In the genomic region with DNA sequence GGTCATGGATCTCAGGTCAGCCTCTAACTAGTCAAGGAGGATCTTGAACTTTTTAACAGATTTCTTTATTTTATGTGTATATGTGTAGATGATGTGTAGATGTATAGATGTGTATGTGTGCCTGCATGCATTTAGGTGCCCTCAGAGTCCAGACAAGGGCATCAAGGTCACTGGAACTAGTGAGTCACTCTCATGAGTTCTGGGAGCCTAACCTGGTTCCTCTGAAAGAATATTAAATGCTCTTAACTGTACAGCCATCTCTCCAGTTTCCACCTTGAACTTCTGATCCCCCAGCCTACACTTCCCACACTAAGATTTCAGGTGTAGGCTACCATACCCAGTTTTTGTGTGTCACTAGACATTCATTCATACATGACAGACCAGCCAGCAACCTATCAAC, we compare ENCODE assay signal across 20 mouse cellular contexts. TPM values are rescaled to one million over a fixed set of nuclear protein-coding genes. Genes with fewer than 3 reads are reported as not detected.
DNase-seq lines count a peak whose midpoint lies in the region; TF ChIP-seq lines count a peak whose summit lies in the region.
"Had no signal": no experiment of that assay in that cellular context is flagged by ENCODE, and none has a peak within 500 bp of the region (broad histone marks: within the 10 kb centered on the region; RNA-seq: fewer than 3 reads in every experiment).

No protein-coding gene starts in this region.

- intact Hi-C loops in heart, adult 2 months (cut with DNase I) = loop anchor here (2.0 kb wide), 1 partner anchor 19 kb away; no protein-coding TSS in a partner anchor
- intact Hi-C loops in heart, postnatal 25 days (cut with DNase I) = no loop called here

- TF ChIP-seq EP300 in heart, adult 2 months (IDR thresholded peaks at IDR 0.05; ENCODE audit: insufficient read depth, low read depth, low read length) = no peak

- H3K79me2 ChIP-seq in heart, adult 2 months (replicated peaks; ENCODE audit: control insufficient read depth, insufficient read depth, low read length) = no peaks in the 10 kb centered on the region

- peaks cover 2% of the 10 kb centered on the region; the same call in 1 of the 2 replicates for H3K4me1 ChIP-seq in heart, adult 2 months (ENCODE audit: control insufficient read depth, insufficient read depth, low read length)

- peak; percentile 28 for DNase-seq in adrenal gland, adult 2 months
- no peak for DNase-seq in adrenal gland, adult 18-20 months (ENCODE audit: low spot score in 2 of 2)
- no peak for DNase-seq in heart, adult 2 months
- no peak for DNase-seq in heart, postnatal 25 days (ENCODE audit: low spot score)
- peak; percentile 68 for DNase-seq in 416B (ENCODE audit: low read depth)
- no peak for DNase-seq in testis, postnatal 14 days (ENCODE audit: low spot score)
- DNase-seq: adrenal gland, adult 8-10 months; adrenal gland, postnatal 10 days; adrenal gland, postnatal 14 days; adrenal gland, postnatal 25 days; adrenal gland, postnatal 36 days; B cell, adult 2 months; cerebellum, adult 11 months; cerebellum, adult 11-12 months; cerebellum, adult 18-20 months; cerebellum, adult 2 months; cerebellum, adult 8-10 months; cerebellum, adult 9-10 months had no signal

- H3K4me3 ChIP-seq in heart, adult 2 months = no peak overlapping the region

- no peaks in the 10 kb centered on the region for H3K27me3 ChIP-seq in heart, adult 2 months (ENCODE audit: control insufficient read depth, insufficient read depth, low read length)
- H3K27me3 ChIP-seq: Patski had no signal

- TF ChIP-seq CTCF in heart, adult 2 months (IDR thresholded peaks at IDR 0.05) = no peak

- H3K36me3 ChIP-seq in heart, adult 2 months (ENCODE audit: control insufficient read depth, insufficient read depth, low read length) = peaks cover 2% of the 10 kb centered on the region; the same call in 1 of the 2 replicates
- H3K36me3 ChIP-seq: G1E had no signal

- no peak overlapping the region for H3K9ac ChIP-seq in heart, adult 2 months (ENCODE audit: low read depth, low read length)

- TF ChIP-seq POLR2A in heart, adult 2 months (IDR thresholded peaks at IDR 0.05; ENCODE audit: insufficient read depth, low read depth, low read length) = no peak

- peak overlapping the region; percentile 7 for H3K27ac ChIP-seq in heart, adult 2 months

RNA-seq across cellular contexts. Expression of a gene that starts 34.0 kb away (rescaled TPM):
- total RNA-seq in adrenal gland, adult 2 months (2021) = 10 to 100 TPM in 1 of 2 experiments, 1 to 10 TPM in 1; 9.6 to 13.8 TPM
- polyA plus RNA-seq in adrenal gland, adult 2 months (2012; rRNA removed) = 17.1 and 17.6 TPM in 2 replicates
- total RNA-seq in adrenal gland, adult 18-20 months (2021) = 10 to 100 TPM in 1 of 2 experiments, 1 to 10 TPM in 1; 7.9 to 19.0 TPM
- total RNA-seq in heart, adult 2 months (2021) = 10 to 100 TPM; 15.6 to 37.0 TPM
- 30.9 and 33.1 TPM in 2 replicates for polyA plus RNA-seq in heart, adult 2 months (2012; rRNA removed)
- 10 to 100 TPM; 21.7 to 39.7 TPM for total RNA-seq in heart, postnatal 25 days (2021)

RNA-seq across cellular contexts. Expression of a gene that starts 35.5 kb away (rescaled TPM):
- 10 to 100 TPM; 59.0 to 74.4 TPM for total RNA-seq in adrenal gland, adult 2 months (2021)
- 61.0 and 66.2 TPM in 2 replicates for polyA plus RNA-seq in adrenal gland, adult 2 months (2012; rRNA removed)
- 10 to 100 TPM; 62.9 to 71.2 TPM for total RNA-seq in adrenal gland, adult 18-20 months (2021)
- 100 to 1,000 TPM; 133 to 148 TPM for total RNA-seq in heart, adult 2 months (2021)
- polyA plus RNA-seq in heart, adult 2 months (2012; rRNA removed) = 138 and 144 TPM in 2 replicates
- 100 to 1,000 TPM; 125 to 141 TPM for total RNA-seq in heart, postnatal 25 days (2021)

RNA-seq across cellular contexts. Expression of a gene that starts 50.6 kb away (rescaled TPM):
- total RNA-seq in adrenal gland, adult 2 months (2021) = 100 to 1,000 TPM; 152 to 198 TPM
- polyA plus RNA-seq in adrenal gland, adult 2 months (2012; rRNA removed) = 137 and 156 TPM in 2 replicates
- total RNA-seq in adrenal gland, adult 18-20 months (2021) = 100 to 1,000 TPM; 134 to 185 TPM
- total RNA-seq in heart, adult 2 months (2021) = 10 to 100 TPM; 83.0 to 90.1 TPM
- polyA plus RNA-seq in heart, adult 2 months (2012; rRNA removed) = 108 and 134 TPM in 2 replicates
- 100 to 1,000 TPM; 102 to 103 TPM for total RNA-seq in heart, postnatal 25 days (2021)

RNA-seq across cellular contexts. Expression of a gene that starts 53.8 kb away (rescaled TPM):
- 10 to 100 TPM; 15.4 to 20.8 TPM for total RNA-seq in adrenal gland, adult 2 months (2021)
- 3.6 and 5.9 TPM in 2 replicates for polyA plus RNA-seq in adrenal gland, adult 2 months (2012; rRNA removed)
- 10 to 100 TPM; 11.5 to 16.7 TPM for total RNA-seq in adrenal gland, adult 18-20 months (2021)
- total RNA-seq in heart, adult 2 months (2021) = 10 to 100 TPM; 13.2 to 13.3 TPM
- 4.2 and 8.3 TPM in 2 replicates for polyA plus RNA-seq in heart, adult 2 months (2012; rRNA removed)
- 10 to 100 TPM; 11.8 to 14.6 TPM for total RNA-seq in heart, postnatal 25 days (2021)

Comparison
In these comparisons a context has a peak if more than half of its experiments do, and no peak if none do; other contexts are left out.
1. DNase-seq: peak in adrenal gland, adult 2 months (single experiment) and 416B (single experiment); none in adrenal gland, adult 18-20 months (0 of 2), heart, adult 2 months (0 of 2), heart, postnatal 25 days (single experiment) and testis, postnatal 14 days (single experiment).